ENCODE assay signal across 9 mouse cellular contexts in the genomic region with DNA sequence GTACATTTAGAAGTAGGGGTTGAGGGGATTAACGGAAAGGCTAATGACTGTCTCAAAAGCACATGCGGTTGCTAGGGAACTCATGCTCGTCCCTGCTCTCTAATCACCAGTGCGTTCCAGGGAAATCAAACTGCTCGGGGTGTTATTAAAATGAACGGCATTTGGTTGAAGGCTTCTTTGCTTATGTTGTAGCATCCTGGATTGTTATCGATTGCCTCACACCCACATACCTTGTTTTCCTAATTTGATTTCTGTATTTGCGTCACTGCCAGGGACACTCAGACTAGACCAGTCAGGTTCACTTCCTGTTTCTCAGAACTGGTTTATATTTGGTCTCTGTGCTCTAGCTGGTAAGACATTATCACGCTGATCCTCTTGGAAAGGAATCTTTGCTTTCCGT.
DNase-seq lines count a peak whose midpoint lies in the region; ATAC-seq lines count a peak whose summit lies in the region.
"Had no signal": no experiment of that assay in that cellular context is flagged by ENCODE, and none has a peak within 500 bp of the region (broad histone marks: within the 10 kb centered on the region; RNA-seq: fewer than 3 reads in every experiment).

No protein-coding gene starts in this region.

- peaks cover 30% of the 10 kb centered on the region for H3K4me1 ChIP-seq in embryonic facial prominence, embryonic 14.5 days (ENCODE audit: control insufficient read depth, insufficient read depth, low read length)
- H3K4me1 ChIP-seq in embryonic facial prominence, embryonic 10.5 days = peaks cover 44% of the 10 kb centered on the region
- peaks cover 44% of the 10 kb centered on the region for H3K4me1 ChIP-seq in hindbrain, embryonic 15.5 days (replicated peaks)

- H3K9ac ChIP-seq in embryonic facial prominence, embryonic 14.5 days (ENCODE audit: low read depth, low read length) = no peak overlapping the region
- no peak overlapping the region for H3K9ac ChIP-seq in hindbrain, embryonic 15.5 days

- no peak for ATAC-seq in embryonic facial prominence, embryonic 14.5 days (ENCODE audit: low read depth)
- no peak for ATAC-seq in hindbrain, embryonic 15.5 days (ENCODE audit: low FRiP score, low read depth)
- ATAC-seq in neutrophil, adult 5-6 weeks (ENCODE audit: extremely low read depth, insufficient number of reproducible peaks, low FRiP score, poor library complexity, severe bottlenecking) = peak; percentile 51

- DNase-seq in embryonic facial prominence, embryonic 14.5 days (ENCODE audit: low spot score) = peak; percentile 17
- no peak for DNase-seq in embryonic facial prominence, embryonic 10.5 days (ENCODE audit: low spot score)
- peak; percentile 43 for DNase-seq in right cerebral cortex, adult 18-20 months
- no peak for DNase-seq in right cerebral cortex, postnatal 10 days (ENCODE audit: low spot score in 2 of 2)
- DNase-seq in left cerebral cortex, adult 18-20 months (ENCODE audit: low spot score in 2 of 2) = no peak
- DNase-seq in cerebellum, adult 8-10 months = no peak

- no peaks in the 10 kb centered on the region for H3K9me3 ChIP-seq in embryonic facial prominence, embryonic 14.5 days (ENCODE audit: control insufficient read depth, low read length)
- H3K9me3 ChIP-seq in embryonic facial prominence, embryonic 10.5 days = no peaks in the 10 kb centered on the region
- H3K9me3 ChIP-seq in hindbrain, embryonic 15.5 days = no peaks in the 10 kb centered on the region

- H3K36me3 ChIP-seq in embryonic facial prominence, embryonic 14.5 days (ENCODE audit: control insufficient read depth, insufficient read depth, low read length) = no peaks in the 10 kb centered on the region
- no peaks in the 10 kb centered on the region for H3K36me3 ChIP-seq in embryonic facial prominence, embryonic 10.5 days (replicated peaks)
- no peaks in the 10 kb centered on the region for H3K36me3 ChIP-seq in hindbrain, embryonic 15.5 days

- no peak overlapping the region for H3K27ac ChIP-seq in embryonic facial prominence, embryonic 14.5 days (replicated peaks; ENCODE audit: low read depth, low read length)
- no peak overlapping the region for H3K27ac ChIP-seq in embryonic facial prominence, embryonic 10.5 days (replicated peaks)
- H3K27ac ChIP-seq in hindbrain, embryonic 15.5 days (replicated peaks) = no peak overlapping the region

- H3K4me2 ChIP-seq in embryonic facial prominence, embryonic 14.5 days (ENCODE audit: low read depth, low read length) = no peak overlapping the region
- peak overlapping the region; percentile 72 for H3K4me2 ChIP-seq in hindbrain, embryonic 15.5 days

- no peak overlapping the region for H3K4me3 ChIP-seq in embryonic facial prominence, embryonic 14.5 days (ENCODE audit: low read depth, low read length)
- no peak overlapping the region for H3K4me3 ChIP-seq in embryonic facial prominence, embryonic 10.5 days
- H3K4me3 ChIP-seq in hindbrain, embryonic 15.5 days = no peak overlapping the region
- H3K4me3 ChIP-seq: erythroblast, embryonic 14.5 days had no signal

- 25% methylated on average over 10 of the region's 10 CpGs for WGBS in embryonic facial prominence, embryonic 14.5 days
- whole genome bisulfite sequencing in embryonic facial prominence, embryonic 10.5 days = 33% methylated on average over 10 of the region's 10 CpGs
- WGBS in hindbrain, embryonic 15.5 days = 21% methylated on average over 10 of the region's 10 CpGs

- H3K27me3 ChIP-seq in embryonic facial prominence, embryonic 14.5 days (replicated peaks; ENCODE audit: control insufficient read depth, insufficient read depth, low read length) = peaks cover 62% of the 10 kb centered on the region
- H3K27me3 ChIP-seq in embryonic facial prominence, embryonic 10.5 days (replicated peaks; ENCODE audit: low read depth, poor library complexity, severe bottlenecking) = peaks cover 78% of the 10 kb centered on the region
- H3K27me3 ChIP-seq in hindbrain, embryonic 15.5 days = peaks cover 19% of the 10 kb centered on the region

Comparison
In these comparisons a context has a peak if more than half of its experiments do, and no peak if none do; other contexts are left out.
1. DNase-seq: peak in embryonic facial prominence, embryonic 14.5 days (single experiment) and right cerebral cortex, adult 18-20 months (single experiment); none in embryonic facial prominence, embryonic 10.5 days (single experiment), right cerebral cortex, postnatal 10 days (0 of 2), left cerebral cortex, adult 18-20 months (0 of 2) and cerebellum, adult 8-10 months (single experiment).